Mouse (Mus musculus): ENCODE results near the gene Armc7. TPM values are rescaled to one million over a fixed set of nuclear protein-coding genes. Genes with fewer than 3 reads are reported as not detected.
"Not testable (repeated sequence)": the region's sequence is repeated elsewhere in the genome, so short reads cannot be mapped to it uniquely, and the experiment has no call there.

Gene Armc7
- polyA plus RNA-seq, 1 experiment from 2014 or later, result 7.7 TPM

GRCm38 (mm10) chr11:115451781-115452241 lies 23.7 kb upstream of the Armc7 start:
- DNase-seq (ENCODE audit: low spot score, missing footprints) (peak; percentile 78), ATAC-seq (ENCODE audit: low FRiP score) (no peak)
- Histone ChIP-seq H3K36me3 (ENCODE audit: control insufficient read depth, insufficient read depth, low read length) (no peaks in the 10 kb centered on the region), H3K9ac (ENCODE audit: low read length) (no peak overlapping the region), H3K27ac (ENCODE audit: low read depth, low read length) (no peak overlapping the region), H3K9me3 (ENCODE audit: control insufficient read depth, low read length) (no peaks in the 10 kb centered on the region), H3K4me2 (no peak overlapping the region), H3K4me1 (ENCODE audit: control insufficient read depth, insufficient read depth, low read length) (no peaks in the 10 kb centered on the region), H3K27me3 (ENCODE audit: control insufficient read depth, insufficient read depth, low read length) (no peaks in the 10 kb centered on the region), H3K4me3 (ENCODE audit: low read depth, low read length) (no peak overlapping the region)
- WGBS, result 90% methylated on average over 8 of the region's 8 CpGs

GRCm38 (mm10) chr11:115452281-115452860 lies 23.1 kb upstream of the Armc7 start:
- no peak for DNase-seq (ENCODE audit: low spot score, missing footprints)
- H3K27me3 ChIP-seq (ENCODE audit: control insufficient read depth, insufficient read depth, low read length), result no peaks in the 10 kb centered on the region
- H3K9ac ChIP-seq (ENCODE audit: low read length), result no peak overlapping the region
- no peak overlapping the region for H3K4me2 ChIP-seq
- H3K4me3 ChIP-seq (ENCODE audit: low read depth, low read length), result no peak overlapping the region
- no peaks in the 10 kb centered on the region for H3K9me3 ChIP-seq (ENCODE audit: control insufficient read depth, low read length)
- ATAC-seq (ENCODE audit: low FRiP score), result no peak
- 86% methylated on average over 7 of the region's 7 CpGs for WGBS
- no peak overlapping the region for H3K27ac ChIP-seq (ENCODE audit: low read depth, low read length)
- H3K36me3 ChIP-seq (ENCODE audit: control insufficient read depth, insufficient read depth, low read length), result no peaks in the 10 kb centered on the region
- no peaks in the 10 kb centered on the region for H3K4me1 ChIP-seq (ENCODE audit: control insufficient read depth, insufficient read depth, low read length)

- WGBS, result 72% methylated on average over 4 of the region's 4 CpGs
- Histone ChIP-seq H3K9ac (ENCODE audit: low read length) (no peak overlapping the region), H3K4me2 (no peak overlapping the region)
These were observed 22.2 kb upstream of the Armc7 start for GRCm38 (mm10) chr11:115453306-115453705.

GRCm38 (mm10) chr11:115454822-115455221 lies 20.6 kb upstream of the Armc7 start:
- 85% methylated on average over 6 of the region's 6 CpGs for WGBS
- H3K27ac ChIP-seq (ENCODE audit: low read depth, low read length); DNase-seq (ENCODE audit: low spot score, missing footprints); ATAC-seq (ENCODE audit: low FRiP score); H3K4me2 ChIP-seq; H3K4me3 ChIP-seq (ENCODE audit: low read depth, low read length); H3K27me3 ChIP-seq (ENCODE audit: control insufficient read depth, insufficient read depth, low read length); H3K36me3 ChIP-seq (ENCODE audit: control insufficient read depth, insufficient read depth, low read length); H3K9ac ChIP-seq (ENCODE audit: low read length); H3K9me3 ChIP-seq (ENCODE audit: control insufficient read depth, low read length); H3K4me1 ChIP-seq (ENCODE audit: control insufficient read depth, insufficient read depth, low read length): not testable (repeated sequence)

More at GRCm38 (mm10) chr11:115453306-115453705, 22.2 kb upstream of the Armc7 start:
- Histone ChIP-seq H3K4me3 (ENCODE audit: low read depth, low read length) (no peak overlapping the region), H3K4me1 (ENCODE audit: control insufficient read depth, insufficient read depth, low read length) (no peaks in the 10 kb centered on the region), H3K27me3 (ENCODE audit: control insufficient read depth, insufficient read depth, low read length) (no peaks in the 10 kb centered on the region), H3K36me3 (ENCODE audit: control insufficient read depth, insufficient read depth, low read length) (no peaks in the 10 kb centered on the region), H3K27ac (ENCODE audit: low read depth, low read length) (no peak overlapping the region), H3K9me3 (ENCODE audit: control insufficient read depth, low read length) (no peaks in the 10 kb centered on the region)
- ATAC-seq (ENCODE audit: low FRiP score), result no peak
- no peak for DNase-seq (ENCODE audit: low spot score, missing footprints)

GRCm38 (mm10) chr11:115455619-115456018 lies 19.8 kb upstream of the Armc7 start:
- WGBS, result 87% methylated on average over 15 of the region's 15 CpGs
- Histone ChIP-seq H3K4me1 (ENCODE audit: control insufficient read depth, insufficient read depth, low read length) (no peaks in the 10 kb centered on the region), H3K27ac (ENCODE audit: low read depth, low read length) (no peak overlapping the region), H3K4me2 (no peak overlapping the region), H3K27me3 (ENCODE audit: control insufficient read depth, insufficient read depth, low read length) (no peaks in the 10 kb centered on the region), H3K4me3 (ENCODE audit: low read depth, low read length) (no peak overlapping the region), H3K9ac (ENCODE audit: low read length) (no peak overlapping the region), H3K9me3 (ENCODE audit: control insufficient read depth, low read length) (no peaks in the 10 kb centered on the region), H3K36me3 (ENCODE audit: control insufficient read depth, insufficient read depth, low read length) (no peaks in the 10 kb centered on the region)
- ATAC-seq (ENCODE audit: low FRiP score) (no peak), DNase-seq (ENCODE audit: low spot score, missing footprints) (no peak)

DNA sequence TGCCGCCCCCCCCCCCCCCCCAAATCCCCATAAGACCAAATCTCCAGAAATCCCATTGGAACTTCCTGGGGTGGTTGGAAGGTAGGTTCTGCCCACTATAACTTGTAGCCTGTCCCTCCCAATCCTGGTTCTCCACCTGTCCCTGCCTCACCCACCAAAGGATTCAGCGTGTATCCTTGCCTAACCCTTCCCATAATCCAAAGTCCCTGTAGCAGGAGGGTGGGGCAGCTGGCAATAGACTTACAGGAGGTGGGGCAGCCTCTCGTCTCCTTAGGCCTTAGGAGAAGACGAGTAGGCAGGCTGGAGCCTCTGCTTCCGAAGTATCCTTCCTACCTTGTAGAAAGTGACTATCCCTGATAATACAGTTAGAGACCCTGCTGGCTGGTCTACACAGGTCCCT lies 19.3 kb upstream of the Armc7 start:
- no peak overlapping the region for H3K4me3 ChIP-seq (ENCODE audit: low read depth, low read length)
- 80% methylated on average over 5 of the region's 5 CpGs for WGBS
- H3K9me3 ChIP-seq (ENCODE audit: control insufficient read depth, low read length), result no peaks in the 10 kb centered on the region
- no peak for DNase-seq (ENCODE audit: low spot score, missing footprints)
- ATAC-seq (ENCODE audit: low FRiP score), result no peak
- no peaks in the 10 kb centered on the region for H3K36me3 ChIP-seq (ENCODE audit: control insufficient read depth, insufficient read depth, low read length)
- H3K9ac ChIP-seq (ENCODE audit: low read length), result no peak overlapping the region
- H3K4me1 ChIP-seq (ENCODE audit: control insufficient read depth, insufficient read depth, low read length), result no peaks in the 10 kb centered on the region
- no peaks in the 10 kb centered on the region for H3K27me3 ChIP-seq (ENCODE audit: control insufficient read depth, insufficient read depth, low read length)
- H3K27ac ChIP-seq (ENCODE audit: low read depth, low read length), result no peak overlapping the region
- no peak overlapping the region for H3K4me2 ChIP-seq

- Histone ChIP-seq H3K9ac (ENCODE audit: low read length) (no peak overlapping the region), H3K36me3 (ENCODE audit: control insufficient read depth, insufficient read depth, low read length) (no peaks in the 10 kb centered on the region), H3K4me3 (ENCODE audit: low read depth, low read length) (no peak overlapping the region), H3K27ac (ENCODE audit: low read depth, low read length) (no peak overlapping the region), H3K4me1 (ENCODE audit: control insufficient read depth, insufficient read depth, low read length) (no peaks in the 10 kb centered on the region), H3K27me3 (ENCODE audit: control insufficient read depth, insufficient read depth, low read length) (no peaks in the 10 kb centered on the region), H3K9me3 (ENCODE audit: control insufficient read depth, low read length) (no peaks in the 10 kb centered on the region), H3K4me2 (no peak overlapping the region)
- ATAC-seq (ENCODE audit: low FRiP score), result no peak
- DNase-seq (ENCODE audit: low spot score, missing footprints), result no peak
- WGBS, result 38% methylated on average over 6 of the region's 6 CpGs
These were observed 18.1 kb upstream of the Armc7 start for GRCm38 (mm10) chr11:115457405-115457804.

- no peak overlapping the region for H3K9ac ChIP-seq (ENCODE audit: low read length)
- ATAC-seq (ENCODE audit: low FRiP score), result no peak
- no peak for DNase-seq (ENCODE audit: low spot score, missing footprints)
- H3K4me2 ChIP-seq, result no peak overlapping the region
- H3K9me3 ChIP-seq (ENCODE audit: control insufficient read depth, low read length), result no peaks in the 10 kb centered on the region
- H3K27ac ChIP-seq (ENCODE audit: low read depth, low read length), result no peak overlapping the region
- 18% methylated on average over 8 of the region's 8 CpGs for WGBS
- H3K4me3 ChIP-seq (ENCODE audit: low read depth, low read length), result no peak overlapping the region
- no peaks in the 10 kb centered on the region for H3K4me1 ChIP-seq (ENCODE audit: control insufficient read depth, insufficient read depth, low read length)
- no peaks in the 10 kb centered on the region for H3K27me3 ChIP-seq (ENCODE audit: control insufficient read depth, insufficient read depth, low read length)
- H3K36me3 ChIP-seq (ENCODE audit: control insufficient read depth, insufficient read depth, low read length), result no peaks in the 10 kb centered on the region
These were observed 14.5 kb upstream of the Armc7 start for GRCm38 (mm10) chr11:115460976-115461375.

DNA sequence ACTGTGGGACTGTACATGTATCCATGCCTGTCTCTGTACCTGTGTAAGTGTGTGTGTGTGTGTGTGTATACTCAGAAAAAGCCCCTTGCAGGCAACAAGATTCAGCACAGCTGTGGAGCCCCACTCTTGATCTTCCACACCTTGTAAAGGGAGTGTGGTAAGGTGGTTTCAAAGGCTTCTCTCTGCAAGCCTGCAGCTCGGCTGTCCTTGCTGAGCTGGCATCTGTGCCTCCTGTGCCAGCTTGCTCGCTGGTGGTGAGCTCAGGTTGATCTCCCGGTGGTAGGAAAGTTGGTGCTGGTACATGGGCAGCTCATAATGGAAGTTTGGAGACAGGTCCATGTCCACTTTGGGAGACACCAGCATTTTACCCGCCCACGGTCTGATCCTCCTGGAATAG lies 13.6 kb upstream of the Armc7 start:
- Histone ChIP-seq H3K4me2 (no peak overlapping the region), H3K4me1 (ENCODE audit: control insufficient read depth, insufficient read depth, low read length) (no peaks in the 10 kb centered on the region), H3K4me3 (ENCODE audit: low read depth, low read length) (no peak overlapping the region), H3K9me3 (ENCODE audit: control insufficient read depth, low read length) (no peaks in the 10 kb centered on the region), H3K27me3 (ENCODE audit: control insufficient read depth, insufficient read depth, low read length) (no peaks in the 10 kb centered on the region), H3K36me3 (ENCODE audit: control insufficient read depth, insufficient read depth, low read length) (no peaks in the 10 kb centered on the region), H3K9ac (ENCODE audit: low read length) (no peak overlapping the region), H3K27ac (ENCODE audit: low read depth, low read length) (no peak overlapping the region)
- ATAC-seq (ENCODE audit: low FRiP score) (no peak), DNase-seq (ENCODE audit: low spot score, missing footprints) (no peak)
- 77% methylated on average over 5 of the region's 5 CpGs for WGBS
